Mouse (Mus musculus) adrenal gland (tissue): ENCODE measurements around the gene Heatr1.

Source experiments
- intact Hi-C: fragments of 180-260 bp; cut with DNase I; formaldehyde crosslinking; loops from one replicate; pipeline ENCODE4 v1.15.1; 2025

Heatr1 gene

GRCm38 (mm10) chr13:12442008-12442587 is 47.3 kb downstream of the Heatr1 start:
- intact Hi-C loops, result no loop called here

GRCm38 (mm10) chr13:12453150-12453549 is 58.3 kb downstream of the Heatr1 start:
- intact Hi-C loops, result no loop called here

DNA sequence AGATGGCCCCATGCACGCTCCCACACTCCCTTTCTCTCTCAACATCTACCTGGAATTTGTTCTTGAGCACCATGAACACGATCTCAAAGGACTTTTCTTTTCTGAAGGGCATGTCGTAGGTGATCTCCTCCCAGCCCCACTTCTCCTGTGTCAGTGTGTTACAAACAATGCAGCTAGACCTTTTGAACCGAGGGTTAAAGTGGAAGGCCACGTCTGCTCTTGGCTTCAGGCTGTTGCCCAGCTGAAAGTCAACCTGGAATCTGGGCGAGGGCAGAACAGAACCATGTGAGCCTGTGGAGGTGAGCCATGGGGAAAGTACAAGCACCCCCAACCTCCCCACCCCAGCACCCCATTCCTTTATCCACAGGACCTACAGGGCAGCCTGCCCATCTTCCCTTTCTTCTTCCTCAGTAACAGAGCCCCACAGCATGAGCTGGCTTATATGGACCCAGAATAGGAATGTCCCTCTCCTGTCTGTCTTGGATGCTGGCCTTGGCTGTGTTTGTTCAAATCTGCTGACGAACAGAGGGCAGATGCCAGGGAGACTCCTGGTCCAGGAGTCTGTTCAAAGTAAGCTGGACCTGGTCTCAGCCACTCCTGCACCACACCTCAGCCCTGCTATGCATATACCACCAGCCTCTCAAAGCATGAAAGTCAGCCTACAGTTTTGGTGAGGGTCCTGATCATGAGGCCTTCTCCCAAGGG is 60.0 kb downstream of the Heatr1 start:
- intact Hi-C loops, result loop anchor here (5.0 kb wide), 1 partner anchor 33 kb away; no protein-coding TSS in a partner anchor

- intact Hi-C loops, result loop anchor here (5.0 kb wide), 1 partner anchor 34 kb away; no protein-coding TSS in a partner anchor
Measured at GRCm38 (mm10) chr13:12456711-12457110, 61.9 kb downstream of the Heatr1 start.

DNA sequence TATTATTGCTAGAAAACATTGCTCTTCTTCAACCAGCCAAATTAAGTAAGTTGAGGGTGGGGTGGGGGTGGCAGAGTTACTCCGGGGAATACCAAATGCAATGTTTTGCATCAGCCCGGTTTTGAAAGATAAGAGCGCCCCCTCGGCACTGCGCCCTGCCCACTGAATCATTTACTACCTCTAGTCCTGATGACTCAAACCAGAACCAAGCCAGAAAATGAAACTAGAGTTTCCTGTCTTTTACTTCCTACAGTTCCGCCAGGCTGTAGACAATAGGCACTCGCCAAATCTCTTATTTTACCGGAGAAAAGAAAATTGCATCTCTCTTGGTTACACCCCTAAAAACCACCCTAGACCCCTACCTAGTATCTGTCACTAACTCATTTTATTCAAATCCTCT is 65.6 kb downstream of the Heatr1 start:
- intact Hi-C loops, result loop anchor here (5.0 kb wide), 1 partner anchor 63 kb away; the partner anchor contains the start of gene Heatr1

- intact Hi-C loops, result loop anchor here (5.0 kb wide), 1 partner anchor 64 kb away; the partner anchor contains the start of gene Heatr1
Measured at GRCm38 (mm10) chr13:12460881-12461729, 66.3 kb downstream of the Heatr1 start.

- intact Hi-C loops, result loop anchor here (5.0 kb wide), 1 partner anchor 64 kb away; the partner anchor contains the start of gene Heatr1
Measured at GRCm38 (mm10) chr13:12461730-12462119, 66.9 kb downstream of the Heatr1 start.

DNA sequence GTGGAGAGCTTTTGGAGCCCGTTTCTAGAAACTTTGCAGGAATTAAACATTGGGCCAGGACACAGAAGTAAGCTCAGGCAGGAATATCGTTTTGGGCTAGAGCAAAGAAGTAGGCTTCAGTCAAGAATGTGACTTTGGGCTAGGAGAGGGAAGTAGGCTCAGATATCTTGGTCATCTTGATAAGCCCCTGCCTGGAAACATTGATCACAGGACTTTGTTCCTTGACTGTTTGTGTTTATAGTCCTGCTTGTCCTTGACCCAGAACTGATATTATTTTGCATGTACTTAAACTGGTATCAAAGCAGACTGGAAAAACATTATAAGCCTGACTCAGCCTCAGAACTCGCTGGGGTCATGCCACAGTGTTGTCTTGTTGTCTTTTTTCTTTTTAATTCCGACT is 67.8 kb downstream of the Heatr1 start:
- intact Hi-C loops, result loop anchor here (5.0 kb wide), 1 partner anchor 65 kb away; the partner anchor contains the start of gene Heatr1

DNA sequence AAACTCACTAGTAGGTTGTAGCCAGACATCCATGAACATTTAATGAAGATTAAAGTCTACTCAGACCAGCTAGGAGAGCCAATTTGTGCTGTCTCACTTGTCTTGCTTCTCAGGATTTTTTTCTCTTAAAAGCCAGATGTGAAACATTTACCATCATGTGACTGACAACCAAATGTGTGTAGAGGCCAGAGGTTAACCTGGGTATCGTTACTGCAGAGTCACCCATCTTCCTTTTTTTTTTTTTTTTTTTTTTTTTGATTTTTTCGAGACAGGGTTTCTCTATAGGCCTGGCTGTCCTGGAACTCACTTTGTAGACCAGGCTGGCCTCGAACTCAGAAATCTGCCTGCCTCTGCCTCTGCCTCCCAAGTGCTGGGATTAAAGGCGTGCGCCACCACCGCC is 69.3 kb downstream of the Heatr1 start:
- intact Hi-C loops, result loop anchor here (5.0 kb wide), 1 partner anchor 67 kb away; the partner anchor contains the start of gene Heatr1

- intact Hi-C loops, result loop anchor here (5.0 kb wide), 1 partner anchor 68 kb away; the partner anchor contains the start of gene Heatr1
Measured at GRCm38 (mm10) chr13:12464844-12465243, 70.0 kb downstream of the Heatr1 start, which contains the start of gene Lgals8. Lgals8 (minus strand) TSS chr13:12464944.

GRCm38 (mm10) chr13:12468488-12468887 is 73.7 kb downstream of the Heatr1 start:
- intact Hi-C loops, result no loop called here

GRCm38 (mm10) chr13:12473724-12474378 is 79.0 kb downstream of the Heatr1 start:
- intact Hi-C loops, result loop anchor here (1.0 to 10.0 kb wide), 5 partner anchors 64 to 941 kb away; no protein-coding TSS in a partner anchor

- intact Hi-C loops, result loop anchor here (10.0 kb wide), 2 partner anchors 880 to 940 kb away; no protein-coding TSS in a partner anchor
Measured at GRCm38 (mm10) chr13:12475239-12475638, 80.4 kb downstream of the Heatr1 start.

DNA sequence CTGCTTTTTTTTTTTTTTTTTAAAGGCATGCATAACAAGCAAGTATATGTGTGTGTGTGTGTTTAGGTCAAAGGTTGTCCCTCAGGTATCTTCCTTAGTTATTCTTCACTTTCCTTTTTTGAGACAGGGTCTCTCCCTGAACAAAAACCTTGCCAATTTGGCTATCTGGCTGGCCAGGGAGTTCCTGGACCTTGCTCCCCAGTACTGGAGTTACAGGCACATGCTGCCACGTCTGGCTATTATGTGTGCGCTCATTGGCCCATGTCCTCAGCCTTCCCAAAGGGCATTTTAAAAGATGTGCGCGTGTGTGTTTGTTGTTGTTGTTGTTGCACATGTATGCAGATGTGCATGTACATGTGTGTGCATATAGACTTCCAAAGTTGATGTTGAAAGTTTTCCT is 82.1 kb downstream of the Heatr1 start:
- intact Hi-C loops, result loop anchor here (10.0 kb wide), 2 partner anchors 878 to 938 kb away; no protein-coding TSS in a partner anchor

DNA sequence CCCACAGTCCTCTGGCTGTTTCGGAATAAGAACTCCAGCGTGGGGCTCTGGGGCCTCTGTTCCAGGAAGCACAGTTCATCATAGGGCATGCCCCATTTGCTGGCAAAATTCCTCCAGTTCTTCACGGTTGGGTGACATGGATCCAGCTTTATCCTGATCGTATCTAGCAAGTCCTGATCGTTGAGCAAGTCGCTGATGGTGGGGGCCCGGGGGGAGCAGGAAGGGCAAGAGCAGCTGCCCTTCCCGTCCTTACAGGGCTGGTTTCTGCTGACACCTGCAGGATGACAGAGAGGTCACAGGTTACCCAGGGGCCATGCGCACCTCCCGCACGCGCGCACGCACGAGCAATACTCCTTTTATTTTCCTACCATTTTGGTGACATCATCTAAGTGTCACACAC is 83.5 kb downstream of the Heatr1 start:
- intact Hi-C loops, result loop anchor here (10.0 kb wide), 2 partner anchors 876 to 936 kb away; no protein-coding TSS in a partner anchor

GRCm38 (mm10) chr13:12479802-12480201 is 85.0 kb downstream of the Heatr1 start:
- intact Hi-C loops, result loop anchor here (10.0 kb wide), 2 partner anchors 875 to 935 kb away; no protein-coding TSS in a partner anchor

- intact Hi-C loops, result no loop called here
Measured at GRCm38 (mm10) chr13:12485197-12485596, 90.4 kb downstream of the Heatr1 start.

GRCm38 (mm10) chr13:12485640-12486039 is 90.8 kb downstream of the Heatr1 start:
- intact Hi-C loops, result no loop called here
